Mouse (Mus musculus): Measurements from ENCODE around the gene Ndufs8. TPM values are rescaled to one million over a fixed set of nuclear protein-coding genes. Genes with fewer than 3 reads are reported as not detected.

Ndufs8 gene
- polyA plus RNA-seq, 1 experiment from 2014 or later, result 361 TPM

DNA sequence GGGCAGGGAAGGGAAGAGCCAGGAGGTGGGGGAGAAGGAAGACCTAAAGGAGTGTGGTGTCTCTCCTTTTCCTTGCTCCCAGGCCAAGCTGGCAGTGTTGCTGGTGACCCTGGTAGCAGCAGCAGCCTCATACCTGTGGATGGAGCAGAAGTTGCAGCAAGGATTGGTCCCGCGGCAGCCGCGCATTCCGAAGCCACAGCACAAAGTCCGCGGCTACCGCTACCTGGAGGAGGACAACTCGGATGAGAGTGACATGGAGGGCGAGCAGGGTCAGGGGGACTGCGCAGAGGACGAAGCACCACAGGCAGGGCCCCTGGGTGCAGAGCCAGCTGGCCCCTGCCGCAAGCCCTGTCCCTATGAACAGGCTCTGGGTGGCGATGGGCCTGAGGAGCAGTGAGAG lies 36.0 kb upstream of the Ndufs8 start:
- H3K36me3 ChIP-seq, result no peaks in the 10 kb centered on the region
- H3K27ac ChIP-seq (replicated peaks), result no peak overlapping the region
- H3K4me1 ChIP-seq, result peaks cover 12% of the 10 kb centered on the region
- H3K27me3 ChIP-seq (replicated peaks), result peaks cover 9% of the 10 kb centered on the region
- H3K9me3 ChIP-seq, result 0 out of 2 replicates have a peak, but pooled peaks cover 3% of the 10 kb centered on the region
- no peak for ATAC-seq (ENCODE audit: extremely low read depth, insufficient number of reproducible peaks, low FRiP score, low TSS enrichment)
- no peak overlapping the region for H3K4me3 ChIP-seq
- WGBS, result 65% methylated on average over 14 of the region's 14 CpGs
- no peak overlapping the region for H3K9ac ChIP-seq
- no peak overlapping the region for H3K4me2 ChIP-seq

DNA sequence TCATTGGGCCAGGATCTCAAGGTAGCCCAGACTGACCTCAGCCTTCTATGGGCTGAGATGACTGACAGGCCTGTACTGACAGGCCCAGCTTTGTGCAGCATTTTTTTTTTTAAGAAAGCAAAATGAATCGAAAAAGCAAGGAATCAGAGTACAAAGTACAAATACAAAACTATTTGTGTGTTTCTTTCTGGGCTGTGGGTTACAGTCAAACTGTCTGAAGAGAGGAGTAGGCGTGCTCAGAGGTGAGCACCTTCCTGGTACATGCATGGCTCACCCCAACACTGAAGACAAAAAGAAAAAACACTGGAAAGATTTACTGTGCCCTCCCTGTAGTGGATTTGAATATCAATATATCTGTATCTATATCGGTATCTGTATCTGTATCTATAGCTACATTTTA lies 35.2 kb upstream of the Ndufs8 start:
- H3K9ac ChIP-seq, result no peak overlapping the region
- peaks cover 12% of the 10 kb centered on the region for H3K4me1 ChIP-seq
- WGBS, result 76% methylated on average over 3 of the region's 3 CpGs
- no peak for ATAC-seq (ENCODE audit: extremely low read depth, insufficient number of reproducible peaks, low FRiP score, low TSS enrichment)
- H3K36me3 ChIP-seq, result no peaks in the 10 kb centered on the region
- no peak overlapping the region for H3K27ac ChIP-seq (replicated peaks)
- H3K27me3 ChIP-seq (replicated peaks), result peaks cover 16% of the 10 kb centered on the region
- H3K9me3 ChIP-seq, result 0 out of 2 replicates have a peak, but pooled peaks cover 3% of the 10 kb centered on the region
- H3K4me2 ChIP-seq, result no peak overlapping the region
- no peak overlapping the region for H3K4me3 ChIP-seq

DNA sequence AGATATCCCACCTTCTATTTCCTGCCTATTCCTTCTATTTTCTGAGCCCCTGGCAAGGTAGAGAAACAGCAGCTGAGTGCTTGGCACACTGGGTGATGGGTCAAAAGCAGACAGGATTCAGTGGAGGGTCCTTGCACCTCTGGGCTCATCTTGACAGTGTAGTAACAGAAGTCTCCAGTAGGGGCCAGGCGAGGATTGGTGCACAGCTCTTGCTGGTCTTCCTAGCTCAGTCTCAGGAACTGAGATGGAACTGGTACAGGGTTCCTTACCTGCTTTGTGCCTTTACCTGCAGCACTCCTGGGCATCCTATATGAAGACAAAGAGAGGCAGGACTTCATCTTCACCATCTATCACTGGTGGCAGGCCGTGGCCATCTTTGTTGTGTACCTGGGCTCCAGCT lies 34.1 kb upstream of the Ndufs8 start:
- H3K9ac ChIP-seq, result no peak overlapping the region
- no peak overlapping the region for H3K4me2 ChIP-seq
- peaks cover 12% of the 10 kb centered on the region for H3K4me1 ChIP-seq
- peak overlapping the region; percentile 54 for H3K27ac ChIP-seq (replicated peaks)
- no peaks in the 10 kb centered on the region for H3K36me3 ChIP-seq
- peaks cover 25% of the 10 kb centered on the region for H3K27me3 ChIP-seq (replicated peaks)
- ATAC-seq (ENCODE audit: extremely low read depth, insufficient number of reproducible peaks, low FRiP score, low TSS enrichment), result no peak
- 0 out of 2 replicates have a peak, but pooled peaks cover 3% of the 10 kb centered on the region for H3K9me3 ChIP-seq
- 17% methylated on average over 2 of the region's 2 CpGs for WGBS
- H3K4me3 ChIP-seq, result no peak overlapping the region

DNA sequence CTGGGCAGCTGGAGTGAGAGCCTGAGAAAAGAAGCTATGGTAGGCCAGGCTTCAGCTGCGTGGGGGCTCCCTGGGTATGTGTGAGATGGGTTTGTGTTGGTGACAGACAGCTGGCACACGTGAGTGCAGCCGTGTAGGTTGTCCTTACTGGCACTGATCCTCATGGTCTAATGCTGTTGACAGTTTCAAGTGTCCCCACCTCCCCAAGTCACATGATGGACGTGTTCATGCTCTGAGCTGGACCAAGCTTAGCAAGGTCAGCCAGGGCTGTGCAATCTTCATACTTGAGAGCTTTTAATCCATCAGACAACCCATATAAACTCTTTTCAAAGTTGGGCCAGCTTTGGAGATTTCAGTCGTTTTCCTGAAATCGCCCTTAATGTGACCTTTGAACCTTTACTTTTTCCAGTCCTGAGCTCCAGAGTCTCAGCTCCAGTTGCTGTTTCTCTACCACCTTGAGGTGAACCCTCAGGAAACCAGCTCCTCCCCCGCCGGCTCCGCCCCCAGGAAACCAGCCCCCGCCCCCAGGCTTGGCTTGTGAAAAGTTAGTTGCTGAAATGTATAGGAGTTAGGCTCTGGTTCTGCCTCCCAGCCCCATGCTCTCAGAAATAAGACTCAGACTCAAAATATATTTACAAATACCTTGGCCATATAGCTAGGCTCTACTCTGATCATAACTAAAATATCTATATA lies 33.4 kb upstream of the Ndufs8 start:
- Histone ChIP-seq H3K27me3 (replicated peaks) (peaks cover 25% of the 10 kb centered on the region), H3K9ac (peak overlapping the region; percentile 58), H3K4me2 (0 out of 2 replicates have a peak overlapping the region, but pooled peaks have one; percentile 11), H3K4me1 (peaks cover 12% of the 10 kb centered on the region), H3K36me3 (no peaks in the 10 kb centered on the region), H3K9me3 (0 out of 2 replicates have a peak, but pooled peaks cover 3% of the 10 kb centered on the region), H3K27ac (replicated peaks) (peak overlapping the region; percentile 54), H3K4me3 (no peak overlapping the region)
- WGBS, result 20% methylated on average over 10 of the region's 10 CpGs
- peak; percentile 32; the same call in 1 of the 2 replicates for ATAC-seq (ENCODE audit: extremely low read depth, insufficient number of reproducible peaks, low FRiP score, low TSS enrichment)

DNA sequence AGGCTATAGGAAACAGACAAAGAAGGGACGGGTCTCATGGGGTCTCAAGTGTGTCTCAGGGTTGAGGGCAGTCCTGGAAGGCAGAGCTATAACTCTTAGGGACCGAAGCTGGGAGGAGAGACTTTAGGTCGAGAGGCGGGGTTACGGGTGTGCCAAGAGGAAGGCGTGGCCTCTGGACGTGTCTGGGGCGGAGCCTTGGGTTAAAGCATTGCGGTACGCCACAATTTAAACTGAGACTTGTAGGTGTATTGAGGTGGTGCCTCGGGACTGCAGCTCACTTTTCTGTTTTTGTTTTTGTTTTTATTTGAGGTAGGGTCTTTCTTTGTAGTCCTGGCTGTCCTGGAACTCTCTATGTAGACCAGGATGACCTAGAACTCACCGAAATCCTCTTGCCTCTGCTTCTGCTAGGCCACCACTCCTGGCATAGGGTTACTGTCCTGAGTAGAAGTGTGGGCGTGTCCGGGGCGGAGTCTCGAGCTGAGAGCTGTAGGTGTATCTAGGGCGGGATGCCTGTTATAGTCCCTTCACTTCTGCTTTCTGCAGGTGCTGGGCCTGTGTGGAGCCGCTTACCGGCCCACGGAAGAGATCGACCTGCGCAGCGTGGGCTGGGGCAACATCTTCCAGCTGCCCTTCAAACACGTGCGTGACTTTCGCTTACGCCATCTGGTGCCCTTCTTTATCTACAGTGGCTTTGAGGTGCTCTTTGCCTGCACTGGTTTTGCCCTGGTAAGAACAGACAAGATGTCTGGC lies 30.6 kb upstream of the Ndufs8 start:
- no peaks in the 10 kb centered on the region for H3K36me3 ChIP-seq
- H3K27ac ChIP-seq (replicated peaks), result no peak overlapping the region
- peaks cover 25% of the 10 kb centered on the region for H3K27me3 ChIP-seq (replicated peaks)
- peaks cover 12% of the 10 kb centered on the region for H3K4me1 ChIP-seq
- H3K9ac ChIP-seq, result peak overlapping the region; percentile 40
- ATAC-seq (ENCODE audit: extremely low read depth, insufficient number of reproducible peaks, low FRiP score, low TSS enrichment), result no peak
- H3K9me3 ChIP-seq, result no peaks in the 10 kb centered on the region
- 15% methylated on average over 27 of the region's 27 CpGs for WGBS
- H3K4me3 ChIP-seq, result peak overlapping the region; percentile 40
- peak overlapping the region; percentile 65 for H3K4me2 ChIP-seq

DNA sequence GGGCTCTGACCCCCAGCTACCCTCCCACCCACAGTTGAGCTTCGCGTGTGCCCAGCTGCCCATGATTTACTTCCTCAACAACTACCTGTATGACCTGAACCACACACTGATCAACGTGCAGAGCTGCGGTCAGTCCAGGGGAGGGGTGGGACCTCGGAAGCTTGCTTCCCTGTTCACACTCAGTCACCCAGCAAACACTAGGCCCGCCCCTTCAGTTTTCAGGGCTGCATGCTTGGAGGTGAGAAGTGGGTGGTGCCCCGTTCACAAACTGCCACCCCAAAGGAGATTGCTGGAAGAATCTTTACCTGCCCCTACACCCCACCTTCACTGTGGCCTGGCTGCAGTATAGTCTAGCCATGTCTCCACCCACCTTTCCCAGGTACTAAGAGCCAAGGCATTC lies 29.7 kb upstream of the Ndufs8 start:
- ATAC-seq (ENCODE audit: extremely low read depth, insufficient number of reproducible peaks, low FRiP score, low TSS enrichment), result no peak
- no peak overlapping the region for H3K9ac ChIP-seq
- H3K4me3 ChIP-seq, result no peak overlapping the region
- WGBS, result 78% methylated on average over 7 of the region's 7 CpGs
- peaks cover 12% of the 10 kb centered on the region for H3K4me1 ChIP-seq
- H3K4me2 ChIP-seq, result no peak overlapping the region
- no peak overlapping the region for H3K27ac ChIP-seq (replicated peaks)
- peaks cover 25% of the 10 kb centered on the region for H3K27me3 ChIP-seq (replicated peaks)
- no peaks in the 10 kb centered on the region for H3K9me3 ChIP-seq
- H3K36me3 ChIP-seq, result no peaks in the 10 kb centered on the region

DNA sequence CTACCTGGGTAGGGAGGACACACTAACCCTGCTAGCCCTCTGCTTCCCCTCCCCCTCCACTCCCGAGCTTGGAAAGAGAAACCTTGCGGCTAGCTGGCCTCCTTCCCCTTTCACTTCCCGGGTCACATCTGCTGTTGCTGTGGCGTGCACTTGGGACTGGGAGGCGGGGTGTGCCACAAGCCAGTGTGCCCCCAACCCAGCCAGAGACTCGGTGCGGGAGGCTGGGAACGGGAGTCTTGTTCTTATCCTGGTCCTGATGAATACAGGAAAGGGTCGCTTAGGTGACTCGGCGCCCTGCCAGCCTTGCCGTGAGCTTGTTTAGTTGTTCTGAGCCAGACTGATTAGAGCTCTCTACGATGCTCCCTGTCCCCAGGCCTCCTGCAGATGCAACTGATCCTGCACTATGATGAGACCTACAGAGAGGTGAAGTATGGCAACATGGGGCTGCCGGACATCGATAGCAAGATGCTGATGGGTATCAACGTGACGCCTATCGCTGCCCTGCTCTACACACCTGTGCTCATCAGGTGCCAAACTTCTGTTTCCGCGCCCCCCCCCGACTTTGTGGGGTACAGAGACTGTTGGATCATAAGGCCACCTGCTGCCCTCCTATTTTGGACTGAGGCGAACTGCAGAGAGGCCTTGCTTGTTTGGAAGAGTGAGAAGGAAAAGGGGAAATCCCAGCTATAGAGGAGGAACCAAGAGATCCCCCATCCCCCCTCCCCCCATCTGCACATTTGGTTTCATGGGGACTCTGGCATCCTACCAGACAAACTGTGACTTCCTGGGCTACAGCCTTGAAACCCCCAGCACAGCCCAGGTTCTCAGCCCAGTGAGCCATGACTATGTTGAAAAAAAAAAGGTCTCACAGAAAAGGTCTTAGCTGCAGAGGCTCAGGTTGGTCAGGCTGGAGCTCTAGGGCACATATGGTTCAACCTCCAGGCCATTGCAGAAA lies 23.6 kb upstream of the Ndufs8 start:
- 8% methylated on average over 22 of the region's 22 CpGs for WGBS
- Histone ChIP-seq H3K36me3 (no peaks in the 10 kb centered on the region), H3K27ac (replicated peaks) (peak overlapping the region; percentile 8; the same call in 1 of the 2 replicates), H3K9ac (peak overlapping the region; percentile 83), H3K9me3 (no peaks in the 10 kb centered on the region), H3K4me3 (peak overlapping the region; percentile 68), H3K4me1 (peaks cover 14% of the 10 kb centered on the region), H3K4me2 (peak overlapping the region; percentile 96), H3K27me3 (replicated peaks) (peaks cover 13% of the 10 kb centered on the region)
- ATAC-seq (ENCODE audit: extremely low read depth, insufficient number of reproducible peaks, low FRiP score, low TSS enrichment), result no peak

DNA sequence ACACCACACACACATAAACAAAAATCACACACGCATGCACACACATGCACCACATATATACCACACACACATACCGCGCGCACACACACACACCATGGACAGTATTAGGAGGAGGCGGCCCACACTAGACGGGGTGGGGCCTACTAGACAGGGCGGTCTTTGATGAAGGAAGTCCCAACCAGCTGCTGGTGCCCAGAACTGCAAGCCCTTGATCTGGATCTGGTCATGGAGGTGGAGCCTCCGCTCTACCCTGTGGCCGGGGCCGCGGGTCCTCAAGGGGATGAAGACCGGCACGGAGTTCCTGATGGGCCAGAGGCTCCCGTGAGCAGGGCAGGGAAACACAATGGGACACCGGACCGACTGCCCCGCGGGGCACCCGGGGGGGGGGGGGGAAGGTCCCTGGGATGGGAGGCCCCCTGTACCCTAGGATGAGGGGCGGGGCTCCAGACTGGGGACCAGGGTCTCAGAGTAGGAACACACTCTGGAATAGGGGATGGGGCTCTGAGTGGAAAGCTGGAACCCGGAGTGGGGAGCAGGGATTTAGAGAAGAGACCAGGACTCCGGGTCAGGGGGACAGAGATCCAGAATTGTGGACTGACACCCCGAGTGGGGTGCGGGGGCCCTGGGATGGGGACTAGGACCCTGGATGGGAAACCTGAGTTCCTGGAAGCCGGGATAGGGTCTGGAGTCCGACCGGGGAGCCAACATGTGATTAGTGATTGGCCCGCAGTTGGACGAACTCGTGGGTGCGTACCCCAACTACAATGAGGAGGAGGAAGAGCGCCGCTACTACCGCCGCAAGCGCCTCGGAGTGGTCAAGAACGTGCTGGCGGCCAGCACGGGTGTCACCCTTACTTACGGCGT lies 22.7 kb upstream of the Ndufs8 start, which contains the start of gene Unc93b1:
Gene Unc93b1, plus strand, starts transcription at position 155 of the 864 bp plus-strand sequence.
- Histone ChIP-seq H3K4me2 (peak within 1 kb of the TSS; percentile 96), H3K9me3 (no peaks in the 10 kb centered on the region), H3K36me3 (no peaks in the 10 kb centered on the region), H3K27me3 (replicated peaks) (peaks cover 13% of the 10 kb centered on the region), H3K4me1 (peaks cover 23% of the 10 kb centered on the region), H3K4me3 (peak within 1 kb of the TSS; percentile 68), H3K9ac (peak within 1 kb of the TSS; percentile 83), H3K27ac (replicated peaks) (peak within 1 kb of the TSS; percentile 8)
- peak; percentile 38; the same call in 1 of the 2 replicates for ATAC-seq (ENCODE audit: extremely low read depth, insufficient number of reproducible peaks, low FRiP score, low TSS enrichment)
- 7% methylated on average over 38 of the region's 42 CpGs for whole genome bisulfite sequencing

DNA sequence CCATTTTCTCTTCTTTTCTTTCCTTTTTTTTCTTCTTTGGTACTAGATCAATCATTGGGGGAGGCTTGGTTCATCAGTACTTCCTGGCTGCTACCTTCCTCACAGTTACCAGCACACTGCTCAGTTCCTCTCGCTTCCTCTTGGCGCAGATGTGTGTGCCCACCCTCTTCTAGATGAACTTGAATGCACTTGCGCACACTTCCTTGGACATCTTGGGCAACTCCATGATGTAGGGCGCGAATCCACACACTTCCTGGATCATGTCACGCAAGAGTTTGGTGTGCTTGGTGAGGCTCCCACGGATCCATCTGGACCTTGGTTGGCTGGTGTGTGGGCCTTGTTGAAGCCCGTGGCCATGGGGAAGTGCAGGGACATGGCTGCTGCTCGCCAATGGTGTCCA lies 19.1 kb upstream of the Ndufs8 start:
- no peaks in the 10 kb centered on the region for H3K36me3 ChIP-seq
- no peak for ATAC-seq (ENCODE audit: extremely low read depth, insufficient number of reproducible peaks, low FRiP score, low TSS enrichment)
- no peak overlapping the region for H3K9ac ChIP-seq
- WGBS, result 85% methylated on average over 9 of the region's 9 CpGs
- no peaks in the 10 kb centered on the region for H3K9me3 ChIP-seq
- H3K4me2 ChIP-seq, result no peak overlapping the region
- H3K4me1 ChIP-seq, result peaks cover 42% of the 10 kb centered on the region
- peaks cover 7% of the 10 kb centered on the region; the same call in 1 of the 2 replicates for H3K27me3 ChIP-seq (replicated peaks)
- no peak overlapping the region for H3K27ac ChIP-seq (replicated peaks)
- H3K4me3 ChIP-seq, result no peak overlapping the region
